Mouse (Mus musculus) heart, postnatal 0 days (tissue): ENCODE measurements around the gene Fam172a. TPM values are rescaled to one million over a fixed set of nuclear protein-coding genes. Genes with fewer than 3 reads are reported as not detected.
"Not testable (repeated sequence)": the region's sequence is repeated elsewhere in the genome, so short reads cannot be mapped to it uniquely, and the experiment has no call there.

ENCODE experiments used
- ATAC-seq: fragments of 200-750 bp; cut with Nextera tagmentation; 2 replicates; pipeline ENCODE4 v1.8.0; 2017; ENCODE audit warnings: low read depth, moderate number of reproducible peaks, moderate library complexity; ENCODE audit not compliant: insufficient read depth
- DNase-seq: peaks from one replicate; pipeline ENCODE4 v3.0.0-alpha.2; 2016; ENCODE audit warnings: low spot score
- H3K27ac ChIP-seq: fragments of 300-500 bp; sonication (generic); 2 replicates; pipeline ENCODE4 v1.5.1; 2014; ENCODE audit warnings: low read depth, mild to moderate bottlenecking
- H3K27me3 ChIP-seq: fragments of 300-500 bp; sonication (generic); 2 replicates; pipeline ENCODE4 v1.6.1; 2014; ENCODE audit warnings: low read length, mixed read lengths; ENCODE audit not compliant: control insufficient read depth, insufficient read depth
- H3K36me3 ChIP-seq: fragments of 300-500 bp; sonication (generic); replicated peaks from 2 replicates; pipeline ENCODE4 v1.6.1; 2014; ENCODE audit warnings: low read length, mixed read lengths; ENCODE audit not compliant: control insufficient read depth, insufficient read depth
- H3K4me1 ChIP-seq: fragments of 300-500 bp; sonication (generic); 2 replicates; pipeline ENCODE4 v1.6.1; 2014; ENCODE audit warnings: antibody characterized with exemption; ENCODE audit not compliant: control insufficient read depth, insufficient read depth
- H3K4me2 ChIP-seq: fragments of 300-500 bp; sonication (generic); 2 replicates; pipeline ENCODE4 v1.6.1; 2014; ENCODE audit warnings: low read depth, mild to moderate bottlenecking, low read length, moderate library complexity
- H3K4me3 ChIP-seq: fragments of 300-500 bp; sonication (generic); 2 replicates; pipeline ENCODE4 v1.5.1; 2014; ENCODE audit warnings: low read depth, low read length
- H3K9ac ChIP-seq: fragments of 300-500 bp; sonication (generic); replicated peaks from 2 replicates; pipeline ENCODE4 v1.6.1; 2014; ENCODE audit warnings: low read depth, low read length, mixed read lengths
- H3K9me3 ChIP-seq: fragments of 300-500 bp; sonication (generic); replicated peaks from 2 replicates; pipeline ENCODE4 v1.6.1; 2016; ENCODE audit warnings: low read length; ENCODE audit not compliant: control insufficient read depth
- CTCF ChIP-seq: IDR thresholded peaks from 2 replicates; pipeline ENCODE4 v1.5.1; 2016; ENCODE audit warnings: antibody characterized with exemption, control low read depth, low read depth
- EP300 ChIP-seq: IDR thresholded peaks from 2 replicates; pipeline ENCODE4 v1.6.1; 2016; ENCODE audit warnings: antibody characterized with exemption, low read depth
- WGBS: fragments of 180-500 bp; shearing (Covaris S2); extraction: QIAGEN DNeasy Blood & Tissue Kit; methylation state at CpG from one replicate; pipeline ENCODE4 v1.1.7; 2014; 5-methylcytosine and 5-hydroxymethylcytosine counted together
- polyA plus RNA-seq: library from polyadenylated mRNA; unstranded; fragments of >200 nt; fragmentation: Nextera tagmentation; extraction: Ambion mirVana; gene quantifications from 2 replicates; pipeline ENCODE4 v1.2.1, GENCODE M21; 2015
- total RNA-seq: library from RNA; depleted of rRNA; stranded (reverse); fragments of >200 nt; gene quantifications from 2 replicates; pipeline ENCODE4 v1.2.3, GENCODE M21; 2014; ENCODE audit warnings: low replicate concordance; rRNA removed

Fam172a gene
- total RNA-seq, result 8.5 and 11.2 TPM in 2 replicates
- 12.2 and 14.8 TPM in 2 replicates for polyA plus RNA-seq

- not testable (repeated sequence) for H3K4me1 ChIP-seq, H3K27ac ChIP-seq, H3K27me3 ChIP-seq, H3K9me3 ChIP-seq, ATAC-seq, H3K36me3 ChIP-seq, DNase-seq, H3K4me2 ChIP-seq, H3K9ac ChIP-seq, H3K4me3 ChIP-seq
- WGBS, result no CpG with 5 or more reads among the region's 6 CpGs
These were observed at the start of gene Fam172a for GRCm38 (mm10) chr13:77701733-77702132. TSS of gene Fam172a (plus strand) at chr13:77702033.

GRCm38 (mm10) chr13:77688651-77689050 lies 13.2 kb upstream of the Fam172a start:
- no peak for TF ChIP-seq EP300
- TF ChIP-seq CTCF, result no peak
- no peak for DNase-seq
- Histone ChIP-seq H3K4me1 (no peaks in the 10 kb centered on the region), H3K36me3 (no peaks in the 10 kb centered on the region), H3K9ac (no peak overlapping the region), H3K27me3 (no peaks in the 10 kb centered on the region), H3K27ac (no peak overlapping the region), H3K4me2 (no peak overlapping the region), H3K9me3 (no peaks in the 10 kb centered on the region), H3K4me3 (no peak overlapping the region)
- WGBS, result 21% methylated on average over 2 of the region's 2 CpGs
- ATAC-seq, result no peak

GRCm38 (mm10) chr13:77708514-77709013 lies 6.7 kb downstream of the Fam172a start:
- H3K4me3 ChIP-seq, result peak overlapping the region; percentile 99
- H3K36me3 ChIP-seq, result no peaks in the 10 kb centered on the region
- H3K27ac ChIP-seq, result peak overlapping the region; percentile 74
- H3K4me2 ChIP-seq, result peak overlapping the region; percentile 93
- no peaks in the 10 kb centered on the region for H3K27me3 ChIP-seq
- WGBS, result 0% methylated on average over 35 of the region's 35 CpGs
- DNase-seq (peak; percentile 87), ATAC-seq (peak; percentile 96)
- no peak for TF ChIP-seq EP300
- no peak for TF ChIP-seq CTCF
- peaks cover 7% of the 10 kb centered on the region; the same call in 1 of the 2 replicates for H3K4me1 ChIP-seq
- H3K9ac ChIP-seq, result peak overlapping the region; percentile 93
- no peaks in the 10 kb centered on the region for H3K9me3 ChIP-seq

DNA sequence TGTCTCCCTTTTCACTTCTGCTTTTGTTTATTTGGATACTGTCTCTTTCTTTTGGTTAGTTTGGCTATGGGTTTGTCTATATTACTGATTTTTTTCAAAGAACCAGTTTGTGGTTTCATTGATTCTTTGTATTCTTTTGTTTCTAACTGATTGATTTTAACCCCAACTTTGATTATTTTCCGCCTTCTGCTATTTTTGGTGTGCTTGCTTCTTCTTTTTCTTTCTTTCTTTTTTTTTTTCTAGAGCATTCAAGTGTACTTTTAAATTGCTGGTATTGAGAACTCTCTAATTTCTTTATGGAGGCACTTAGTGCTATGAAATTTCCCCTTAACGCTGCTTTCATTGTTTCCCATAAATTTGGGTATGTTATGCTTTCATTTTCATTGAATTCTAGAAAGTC lies 15.7 kb downstream of the Fam172a start:
- no peak overlapping the region for H3K9ac ChIP-seq
- H3K4me3 ChIP-seq, result no peak overlapping the region
- H3K4me1 ChIP-seq, result no peaks in the 10 kb centered on the region
- no peak overlapping the region for H3K27ac ChIP-seq
- no peak overlapping the region for H3K4me2 ChIP-seq
- TF ChIP-seq EP300, result no peak
- TF ChIP-seq CTCF, result no peak
- WGBS, result 90% methylated on average over 2 of the region's 2 CpGs
- H3K36me3 ChIP-seq, result no peaks in the 10 kb centered on the region
- ATAC-seq, result no peak
- no peak for DNase-seq
- H3K9me3 ChIP-seq, result no peaks in the 10 kb centered on the region
- H3K27me3 ChIP-seq, result no peaks in the 10 kb centered on the region

DNA sequence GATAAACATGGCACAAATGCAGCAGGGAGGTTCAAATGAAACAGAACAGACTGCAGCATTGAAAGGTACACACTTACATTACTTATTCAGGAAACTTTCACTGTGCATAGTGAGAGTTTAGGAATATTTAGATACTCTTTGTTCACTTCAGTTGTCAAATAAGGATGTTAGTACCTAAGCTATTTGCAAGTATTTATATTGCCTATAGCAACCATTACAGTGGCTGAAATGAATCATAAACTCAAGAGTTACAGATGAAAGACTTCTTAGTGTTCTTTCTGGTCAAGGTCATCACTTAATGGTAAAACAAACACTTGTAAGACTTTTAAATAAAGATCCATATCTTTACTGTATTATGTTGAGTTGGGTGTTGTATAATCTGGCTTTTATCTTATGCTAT lies 41.0 kb downstream of the Fam172a start:
- ATAC-seq, result no peak
- H3K9ac ChIP-seq, result no peak overlapping the region
- no peaks in the 10 kb centered on the region for H3K36me3 ChIP-seq
- no peaks in the 10 kb centered on the region for H3K27me3 ChIP-seq
- DNase-seq, result no peak
- no peaks in the 10 kb centered on the region for H3K4me1 ChIP-seq
- H3K4me2 ChIP-seq, result no peak overlapping the region
- no peak overlapping the region for H3K27ac ChIP-seq
- H3K4me3 ChIP-seq, result no peak overlapping the region
- no peaks in the 10 kb centered on the region for H3K9me3 ChIP-seq
- TF ChIP-seq EP300 (no peak), CTCF (no peak)

GRCm38 (mm10) chr13:77777606-77778005 lies 75.8 kb downstream of the Fam172a start:
- no peak for DNase-seq
- 87% methylated on average over 2 of the region's 2 CpGs for WGBS
- no peak for TF ChIP-seq EP300
- TF ChIP-seq CTCF, result no peak

DNA sequence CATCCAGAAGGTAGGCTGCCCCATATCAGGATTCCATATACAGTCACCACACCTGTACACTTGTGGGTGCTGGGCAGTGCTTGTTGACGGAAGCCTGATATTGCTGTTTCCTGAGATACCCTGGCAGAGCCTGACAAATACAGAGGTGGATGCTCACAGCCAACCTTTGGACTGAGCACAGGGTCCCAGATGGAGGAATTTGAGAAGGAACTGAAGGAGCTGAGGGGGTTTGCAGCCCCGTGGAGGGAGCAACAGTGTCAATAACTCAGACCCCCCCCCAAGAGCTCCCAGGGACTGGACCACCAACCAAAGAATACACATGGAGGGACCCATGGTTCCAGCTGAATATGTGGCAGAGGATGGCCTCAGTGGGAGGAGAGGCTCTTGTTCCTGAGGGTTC lies 105.5 kb downstream of the Fam172a start:
- 93% methylated on average over 2 of the region's 2 CpGs for WGBS
- H3K36me3 ChIP-seq, DNase-seq, H3K4me1 ChIP-seq, H3K9me3 ChIP-seq, H3K27ac ChIP-seq, H3K4me2 ChIP-seq, ATAC-seq, H3K27me3 ChIP-seq, H3K4me3 ChIP-seq, H3K9ac ChIP-seq: not testable (repeated sequence)

More at GRCm38 (mm10) chr13:77777606-77778005, 75.8 kb downstream of the Fam172a start:
- H3K9me3 ChIP-seq, result no peaks in the 10 kb centered on the region
- no peak overlapping the region for H3K9ac ChIP-seq
- no peaks in the 10 kb centered on the region for H3K36me3 ChIP-seq
- no peak for ATAC-seq
- no peaks in the 10 kb centered on the region for H3K4me1 ChIP-seq
- H3K4me3 ChIP-seq, result no peak overlapping the region
- no peak overlapping the region for H3K27ac ChIP-seq
- no peaks in the 10 kb centered on the region for H3K27me3 ChIP-seq
- H3K4me2 ChIP-seq, result no peak overlapping the region
